Mouse (Mus musculus) heart, adult 8-10 months (tissue): Measurements from ENCODE around the gene Asah2. TPM values are rescaled to one million over a fixed set of nuclear protein-coding genes. Genes with fewer than 3 reads are reported as not detected.
"Not testable (repeated sequence)": the region's sequence is repeated elsewhere in the genome, so short reads cannot be mapped to it uniquely, and the experiment has no call there.

Experiments used
- DNase-seq: peaks from one replicate; pipeline ENCODE4 v3.0.0; 2022; ENCODE audit warnings: low spot score
- total RNA-seq, 4 experiments: library from RNA; stranded (reverse); gene quantifications; 2 replicates each; pipeline ENCODE4 v1.2.4; 2022

Gene Asah2
- total RNA-seq: 10 to 100 TPM; 13.5 to 16.6 (median 15.5) TPM

- DNase-seq: peak; percentile 81
Measured at GRCm38 (mm10) chr19:32107771-32108306, at the start of gene Asah2. TSS of gene Asah2 (minus strand) at chr19:32108211.

GRCm38 (mm10) chr19:32157045-32157444 is 49.0 kb upstream of the Asah2 start:
- no peak for DNase-seq

- no peak for DNase-seq
Measured at GRCm38 (mm10) chr19:32152529-32152928, 44.5 kb upstream of the Asah2 start.

GRCm38 (mm10) chr19:32148710-32149109 is 40.7 kb upstream of the Asah2 start:
- DNase-seq: no peak

- DNase-seq: no peak
Measured at GRCm38 (mm10) chr19:32142383-32142782, 34.4 kb upstream of the Asah2 start.

GRCm38 (mm10) chr19:32138361-32139088 is 30.5 kb upstream of the Asah2 start:
- no peak for DNase-seq

GRCm38 (mm10) chr19:32137904-32138303 is 29.9 kb upstream of the Asah2 start:
- DNase-seq: no peak

GRCm38 (mm10) chr19:32136888-32137625 is 29.0 kb upstream of the Asah2 start:
- DNase-seq: peak; percentile 50

GRCm38 (mm10) chr19:32131707-32132488 is 23.9 kb upstream of the Asah2 start:
- DNase-seq: not testable (repeated sequence)

GRCm38 (mm10) chr19:32129281-32129680 is 21.3 kb upstream of the Asah2 start:
- no peak for DNase-seq

- DNase-seq: no peak
Measured at GRCm38 (mm10) chr19:32127180-32127850, 19.3 kb upstream of the Asah2 start.

- no peak for DNase-seq
Measured at GRCm38 (mm10) chr19:32124155-32124554, 16.1 kb upstream of the Asah2 start.

- no peak for DNase-seq
Measured at GRCm38 (mm10) chr19:32123196-32123595, 15.2 kb upstream of the Asah2 start.

GRCm38 (mm10) chr19:32120798-32121197 is 12.8 kb upstream of the Asah2 start:
- DNase-seq: no peak

GRCm38 (mm10) chr19:32119666-32120065 is 11.7 kb upstream of the Asah2 start:
- no peak for DNase-seq

GRCm38 (mm10) chr19:32118496-32118895 is 10.5 kb upstream of the Asah2 start:
- no peak for DNase-seq

GRCm38 (mm10) chr19:32117484-32118018 is 9.5 kb upstream of the Asah2 start:
- no peak for DNase-seq

GRCm38 (mm10) chr19:32111866-32112790 is 4.1 kb upstream of the Asah2 start:
- no peak for DNase-seq

GRCm38 (mm10) chr19:32106750-32107149 is 1.3 kb downstream of the Asah2 start:
- DNase-seq: no peak

GRCm38 (mm10) chr19:32104217-32104616 is 3.8 kb downstream of the Asah2 start:
- no peak for DNase-seq
